Mouse (Mus musculus) stomach, embryonic 14.5 days (tissue): ENCODE measurements around the gene Prkag1. TPM values are rescaled to one million over a fixed set of nuclear protein-coding genes. Genes with fewer than 3 reads are reported as not detected.

Source experiments
- ATAC-seq: fragments of 200-750 bp; cut with Nextera tagmentation; 2 replicates; pipeline ENCODE4 v1.8.0; 2017; ENCODE audit warnings: low read depth, moderate TSS enrichment; ENCODE audit not compliant: insufficient number of reproducible peaks, insufficient read depth, low FRiP score
- H3K27ac ChIP-seq: fragments of 300-500 bp; sonication (generic); 2 replicates; pipeline ENCODE4 v1.5.1; 2014; ENCODE audit warnings: mild to moderate bottlenecking, low read length, moderate library complexity, mixed read lengths
- H3K27me3 ChIP-seq: fragments of 300-500 bp; sonication (generic); 2 replicates; pipeline ENCODE4 v1.6.1; 2014; ENCODE audit warnings: low read length, control low read depth, mixed read lengths; ENCODE audit not compliant: control insufficient read depth, insufficient read depth
- H3K36me3 ChIP-seq: fragments of 300-500 bp; sonication (generic); 2 replicates; pipeline ENCODE4 v1.6.1; 2014; ENCODE audit warnings: mild to moderate bottlenecking, control low read depth, low read length, moderate library complexity, mixed read lengths; ENCODE audit not compliant: control insufficient read depth, insufficient read depth
- H3K4me1 ChIP-seq: fragments of 300-500 bp; sonication (generic); 2 replicates; pipeline ENCODE4 v1.6.1; 2014; ENCODE audit warnings: low read length, control low read depth, mixed read lengths; ENCODE audit not compliant: control insufficient read depth, insufficient read depth
- H3K4me2 ChIP-seq: fragments of 300-500 bp; sonication (generic); replicated peaks from 2 replicates; pipeline ENCODE4 v1.6.1; 2014; ENCODE audit warnings: low read depth, low read length, control low read depth
- H3K4me3 ChIP-seq: fragments of 300-500 bp; sonication (generic); 2 replicates; pipeline ENCODE4 v1.5.1; 2014; ENCODE audit warnings: low read depth, low read length, control low read depth
- H3K9ac ChIP-seq: fragments of 300-500 bp; sonication (generic); replicated peaks from 2 replicates; pipeline ENCODE4 v1.6.1; 2014; ENCODE audit warnings: low read depth, mild to moderate bottlenecking, control low read depth, low read length, moderate library complexity, mixed read lengths
- H3K9me3 ChIP-seq: fragments of 300-500 bp; sonication (generic); 2 replicates; pipeline ENCODE4 v1.6.1; 2016; ENCODE audit warnings: low read depth, low read length, control low read depth; ENCODE audit not compliant: control insufficient read depth
- WGBS: fragments of 180-500 bp; shearing (Covaris S2); extraction: QIAGEN DNeasy Blood & Tissue Kit; methylation state at CpG from one replicate; pipeline ENCODE4 v1.1.7; 2014; 5-methylcytosine and 5-hydroxymethylcytosine counted together
- polyA plus RNA-seq: library from polyadenylated mRNA; unstranded; fragments of >200 nt; fragmentation: Nextera tagmentation; extraction: Ambion mirVana; gene quantifications from 2 replicates; pipeline ENCODE4 v1.2.1, GENCODE M21; 2014

The Prkag1 gene
- polyA plus RNA-seq, 1 experiment from 2014 or later: 80.0 TPM

- H3K9me3 ChIP-seq: no peaks in the 10 kb centered on the region
- no peak overlapping the region for H3K9ac ChIP-seq
- WGBS: 74% methylated on average over 9 of the region's 9 CpGs
- H3K27me3 ChIP-seq: no peaks in the 10 kb centered on the region
- no peak overlapping the region for H3K27ac ChIP-seq
- H3K36me3 ChIP-seq: peaks cover 97% of the 10 kb centered on the region
- ATAC-seq: no peak
- H3K4me1 ChIP-seq: no peaks in the 10 kb centered on the region
- no peak overlapping the region for H3K4me3 ChIP-seq
- H3K4me2 ChIP-seq: no peak overlapping the region
Measured at GRCm38 (mm10) chr15:98859319-98860043, 28.2 kb upstream of the Prkag1 start.

GRCm38 (mm10) chr15:98854214-98854613, 22.9 kb upstream of the Prkag1 start:
- Histone ChIP-seq H3K9ac (no peak overlapping the region), H3K4me3 (no peak overlapping the region), H3K9me3 (no peaks in the 10 kb centered on the region), H3K27me3 (no peaks in the 10 kb centered on the region), H3K4me1 (no peaks in the 10 kb centered on the region), H3K27ac (no peak overlapping the region), H3K4me2 (no peak overlapping the region), H3K36me3 (peaks cover 97% of the 10 kb centered on the region)
- 82% methylated on average over 16 of the region's 16 CpGs for WGBS
- ATAC-seq: no peak

GRCm38 (mm10) chr15:98853161-98853937, 22.0 kb upstream of the Prkag1 start:
- Histone ChIP-seq H3K36me3 (peaks cover 99% of the 10 kb centered on the region), H3K4me3 (no peak overlapping the region), H3K4me2 (no peak overlapping the region), H3K27ac (no peak overlapping the region), H3K4me1 (no peaks in the 10 kb centered on the region), H3K27me3 (no peaks in the 10 kb centered on the region), H3K9ac (no peak overlapping the region), H3K9me3 (no peaks in the 10 kb centered on the region)
- 93% methylated on average over 28 of the region's 28 CpGs for WGBS
- no peak for ATAC-seq

- Histone ChIP-seq H3K27me3 (no peaks in the 10 kb centered on the region), H3K9me3 (no peaks in the 10 kb centered on the region), H3K4me2 (no peak overlapping the region), H3K9ac (no peak overlapping the region), H3K4me3 (no peak overlapping the region), H3K36me3 (peaks cover 99% of the 10 kb centered on the region), H3K4me1 (no peaks in the 10 kb centered on the region), H3K27ac (no peak overlapping the region)
- no peak; the same call in 1 of the 2 replicates for ATAC-seq
- WGBS: 82% methylated on average over 8 of the region's 9 CpGs
Measured at GRCm38 (mm10) chr15:98852733-98853132, 21.4 kb upstream of the Prkag1 start.

- no peak for ATAC-seq
- no peaks in the 10 kb centered on the region for H3K9me3 ChIP-seq
- H3K9ac ChIP-seq: no peak overlapping the region
- no peak overlapping the region for H3K4me3 ChIP-seq
- no peak overlapping the region for H3K4me2 ChIP-seq
- H3K27ac ChIP-seq: no peak overlapping the region
- no peaks in the 10 kb centered on the region for H3K4me1 ChIP-seq
- peaks cover 99% of the 10 kb centered on the region for H3K36me3 ChIP-seq
- WGBS: 92% methylated on average over 9 of the region's 9 CpGs
- no peaks in the 10 kb centered on the region for H3K27me3 ChIP-seq
Measured at GRCm38 (mm10) chr15:98852071-98852470, 20.8 kb upstream of the Prkag1 start.

GRCm38 (mm10) chr15:98851229-98851818, 20.0 kb upstream of the Prkag1 start:
- Histone ChIP-seq H3K27me3 (no peaks in the 10 kb centered on the region), H3K36me3 (peaks cover 100% of the 10 kb centered on the region), H3K27ac (no peak overlapping the region), H3K4me2 (no peak overlapping the region), H3K9ac (no peak overlapping the region), H3K4me1 (no peaks in the 10 kb centered on the region), H3K9me3 (no peaks in the 10 kb centered on the region), H3K4me3 (no peak overlapping the region)
- WGBS: 88% methylated on average over 21 of the region's 21 CpGs
- ATAC-seq: no peak

- no peaks in the 10 kb centered on the region for H3K27me3 ChIP-seq
- H3K9me3 ChIP-seq: no peaks in the 10 kb centered on the region
- H3K4me1 ChIP-seq: no peaks in the 10 kb centered on the region
- H3K36me3 ChIP-seq: peaks cover 100% of the 10 kb centered on the region
- H3K4me3 ChIP-seq: no peak overlapping the region
- no peak overlapping the region for H3K9ac ChIP-seq
- H3K27ac ChIP-seq: no peak overlapping the region
- ATAC-seq: no peak
- no peak overlapping the region for H3K4me2 ChIP-seq
- WGBS: 94% methylated on average over 14 of the region's 14 CpGs
Measured at GRCm38 (mm10) chr15:98850668-98851067, 19.3 kb upstream of the Prkag1 start.

GRCm38 (mm10) chr15:98849956-98850600, 18.8 kb upstream of the Prkag1 start:
- Histone ChIP-seq H3K36me3 (peaks cover 100% of the 10 kb centered on the region), H3K9me3 (no peaks in the 10 kb centered on the region), H3K9ac (no peak overlapping the region), H3K4me3 (no peak overlapping the region), H3K4me2 (no peak overlapping the region), H3K27ac (no peak overlapping the region), H3K27me3 (no peaks in the 10 kb centered on the region), H3K4me1 (no peaks in the 10 kb centered on the region)
- WGBS: 80% methylated on average over 16 of the region's 16 CpGs
- ATAC-seq: no peak
